Mouse (Mus musculus): ENCODE results near the gene Ankmy2. TPM values are rescaled to one million over a fixed set of nuclear protein-coding genes. Genes with fewer than 3 reads are reported as not detected.

The Ankmy2 gene
- polyA plus RNA-seq, 1 experiment from 2014 or later: 73.0 TPM

Other genes starting within 250 kb of the Ankmy2 start
- 0.53 TPM in 1 of 2 replicates, not detected in the other for gene Agr3, start 231.5 kb upstream of the Ankmy2 start, polyA plus RNA-seq (2014; fragmentation: Nextera tagmentation; extraction: Ambion mirVana)
- not detected in 2 replicates for gene Agr2, start 164.2 kb upstream of the Ankmy2 start, polyA plus RNA-seq (2014; fragmentation: Nextera tagmentation; extraction: Ambion mirVana)
- gene Tspan13, start 114.6 kb upstream of the Ankmy2 start, polyA plus RNA-seq (2014; fragmentation: Nextera tagmentation; extraction: Ambion mirVana): 348 and 411 TPM in 2 replicates
- 436 and 484 TPM in 2 replicates for gene Bzw2, start 966 bp downstream of the Ankmy2 start, polyA plus RNA-seq (2014; fragmentation: Nextera tagmentation; extraction: Ambion mirVana)
- not detected in 2 replicates for gene Lrrc72, start 96.3 kb downstream of the Ankmy2 start, polyA plus RNA-seq (2014; fragmentation: Nextera tagmentation; extraction: Ambion mirVana)
- gene Sostdc1, start 157.0 kb downstream of the Ankmy2 start, polyA plus RNA-seq (2014; fragmentation: Nextera tagmentation; extraction: Ambion mirVana): 4.8 and 6.6 TPM in 2 replicates
- 10.7 and 13.1 TPM in 2 replicates for gene Ispd, start 224.3 kb downstream of the Ankmy2 start, polyA plus RNA-seq (2014; fragmentation: Nextera tagmentation; extraction: Ambion mirVana)
- gene D630036H23Rik, start 225.1 kb downstream of the Ankmy2 start, polyA plus RNA-seq (2014; fragmentation: Nextera tagmentation; extraction: Ambion mirVana): 2.6 and 4.4 TPM in 2 replicates

All from midbrain, embryonic 14.5 days (tissue).